Mouse (Mus musculus) embryonic facial prominence, embryonic 14.5 days (tissue): ENCODE results near the gene Entr1. TPM values are rescaled to one million over a fixed set of nuclear protein-coding genes. Genes with fewer than 3 reads are reported as not detected.

Experiments used
- ATAC-seq: fragments of 200-750 bp; cut with Nextera tagmentation; 2 replicates; pipeline ENCODE4 v1.8.0; 2017; ENCODE audit warnings: low read depth, moderate number of reproducible peaks, moderate TSS enrichment
- DNase-seq: peaks from one replicate; pipeline ENCODE4 v3.0.0-alpha.2; 2015; ENCODE audit warnings: low spot score
- H3K27ac ChIP-seq: fragments of 300-500 bp; sonication (generic); replicated peaks from 2 replicates; pipeline ENCODE4 v1.5.1; 2014; ENCODE audit warnings: low read depth, mild to moderate bottlenecking, low read length, moderate library complexity
- H3K27me3 ChIP-seq: fragments of 300-500 bp; sonication (generic); replicated peaks from 2 replicates; pipeline ENCODE4 v1.6.1; 2014; ENCODE audit warnings: low read length; ENCODE audit not compliant: control insufficient read depth, insufficient read depth
- H3K36me3 ChIP-seq: fragments of 300-500 bp; sonication (generic); 2 replicates; pipeline ENCODE4 v1.6.1; 2014; ENCODE audit warnings: low read length, mixed read lengths; ENCODE audit not compliant: control insufficient read depth, insufficient read depth
- H3K4me1 ChIP-seq: fragments of 300-500 bp; sonication (generic); 2 replicates; pipeline ENCODE4 v1.6.1; 2014; ENCODE audit warnings: antibody characterized with exemption, low read length; ENCODE audit not compliant: control insufficient read depth, insufficient read depth
- H3K4me2 ChIP-seq: fragments of 300-500 bp; sonication (generic); 2 replicates; pipeline ENCODE4 v1.6.1; 2014; ENCODE audit warnings: low read depth, mild to moderate bottlenecking, low read length, moderate library complexity, mixed read lengths
- H3K4me3 ChIP-seq: fragments of 300-500 bp; sonication (generic); 2 replicates; pipeline ENCODE4 v1.5.1; 2014; ENCODE audit warnings: low read depth, mild to moderate bottlenecking, low read length
- H3K9ac ChIP-seq: fragments of 300-500 bp; sonication (generic); 2 replicates; pipeline ENCODE4 v1.6.1; 2014; ENCODE audit warnings: low read depth, mild to moderate bottlenecking, low read length, moderate library complexity, mixed read lengths
- H3K9me3 ChIP-seq: fragments of 300-500 bp; sonication (generic); 2 replicates; pipeline ENCODE4 v1.6.1; 2016; ENCODE audit warnings: low read length; ENCODE audit not compliant: control insufficient read depth
- WGBS: fragments of 180-500 bp; shearing (Covaris S2); extraction: QIAGEN DNeasy Blood & Tissue Kit; methylation state at CpG from one replicate; pipeline ENCODE4 v1.1.7; 2014; 5-methylcytosine and 5-hydroxymethylcytosine counted together
- polyA plus RNA-seq: library from polyadenylated mRNA; unstranded; fragments of >200 nt; fragmentation: Nextera tagmentation; extraction: Ambion mirVana; gene quantifications from 2 replicates; pipeline ENCODE4 v1.2.1, GENCODE M21; 2014

Gene Entr1
- 102 and 109 TPM in 2 replicates for polyA plus RNA-seq

DNA sequence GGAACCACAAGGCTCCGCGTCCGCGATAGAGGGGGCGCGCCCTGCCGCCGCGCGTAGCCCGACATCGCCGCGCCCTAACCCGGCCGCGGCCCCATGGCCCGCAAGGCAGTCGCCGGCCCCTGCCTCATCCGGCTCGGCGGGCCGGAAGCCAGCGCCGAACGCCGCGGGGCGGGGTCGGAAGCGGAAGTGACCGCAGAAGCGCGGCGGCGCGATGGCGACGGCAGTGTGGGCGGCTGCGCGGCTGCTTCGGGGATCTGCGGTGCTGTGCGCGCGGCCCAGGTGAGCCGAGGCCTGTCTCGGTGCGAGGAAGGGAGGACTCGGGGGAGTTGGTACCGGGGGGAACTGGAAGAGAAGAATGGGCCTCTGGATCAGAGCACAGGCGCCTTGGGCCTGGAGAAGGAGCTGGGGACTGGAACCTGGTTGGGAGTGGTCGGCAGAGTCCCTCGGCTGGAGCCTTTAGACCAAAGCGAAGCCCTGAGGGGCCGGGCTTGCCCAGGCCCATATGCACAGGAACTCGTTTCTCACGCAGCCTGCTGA, at the start of gene Entr1, which contains the start of gene Pmpca:
TSS of gene Entr1 (minus strand) at position 163 of the 537 bp plus-strand sequence.
TSS of gene Pmpca (plus strand) at position 186 of the 537 bp plus-strand sequence.
- DNase-seq (peak; percentile 88), ATAC-seq (peak; percentile 95)
- Histone ChIP-seq H3K36me3 (peaks cover 76% of the 10 kb centered on the region), H3K4me3 (peak within 1 kb of the TSS; percentile 95), H3K4me1 (peaks cover 4% of the 10 kb centered on the region; the same call in 1 of the 2 replicates), H3K27ac (peak within 1 kb of the TSS; percentile 63), H3K27me3 (no peaks in the 10 kb centered on the region), H3K9ac (peak within 1 kb of the TSS; percentile 94), H3K9me3 (no peaks in the 10 kb centered on the region), H3K4me2 (peak within 1 kb of the TSS; percentile 93)
- 2% methylated on average over 33 of the region's 60 CpGs for WGBS

DNA sequence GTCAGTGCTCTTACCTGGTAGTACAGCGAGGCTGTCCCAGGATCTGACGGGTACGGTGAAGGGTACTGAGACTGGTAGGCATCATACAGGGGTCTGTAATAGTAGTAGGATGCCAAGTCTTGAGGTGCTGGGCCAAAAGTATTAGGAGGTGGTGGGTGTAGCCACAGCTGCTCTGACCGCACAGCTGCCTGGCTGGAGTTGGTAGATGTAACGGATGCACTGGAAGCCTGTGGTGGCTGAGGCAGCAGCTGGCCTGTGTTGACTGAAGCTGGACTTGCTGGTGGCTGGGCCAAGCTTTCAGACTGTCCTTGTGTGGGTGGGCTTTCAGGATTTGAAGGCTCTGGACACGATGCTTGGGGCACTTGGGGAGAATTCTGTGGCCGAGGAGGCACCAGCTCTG, 49.3 kb upstream of the Entr1 start:
- ATAC-seq (peak; percentile 71; the same call in 1 of the 2 replicates), DNase-seq (peak; percentile 56)
- 92% methylated on average over 6 of the region's 7 CpGs for WGBS

DNA sequence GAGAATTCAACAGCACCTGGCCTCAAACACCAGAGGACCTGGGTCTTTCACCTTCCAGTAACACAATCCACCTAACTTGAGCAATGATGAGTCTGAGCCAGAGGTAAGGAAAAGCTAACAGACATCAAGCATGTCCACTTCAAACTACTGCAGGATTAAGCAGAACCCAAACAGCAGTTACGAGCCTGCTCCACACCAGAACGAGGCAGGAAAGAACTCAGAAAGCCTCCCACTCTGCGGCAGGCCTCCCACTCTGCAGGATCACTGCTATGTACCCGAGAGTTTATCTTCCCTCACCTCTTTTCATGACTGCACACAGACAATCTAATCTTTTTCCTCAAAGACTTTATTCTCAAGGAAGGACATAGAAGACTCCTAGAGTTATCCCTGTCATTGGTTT, 48.1 kb upstream of the Entr1 start:
- peaks cover 94% of the 10 kb centered on the region for H3K36me3 ChIP-seq

More for the DNA sequence above, 49.3 kb upstream of the Entr1 start:
- H3K9me3 ChIP-seq, result no peaks in the 10 kb centered on the region
- H3K27me3 ChIP-seq, result no peaks in the 10 kb centered on the region
- no peak overlapping the region for H3K4me3 ChIP-seq
- no peak overlapping the region for H3K4me2 ChIP-seq
- H3K4me1 ChIP-seq, result peaks cover under 1% of the 10 kb centered on the region
- no peak overlapping the region for H3K9ac ChIP-seq
- 0 out of 2 replicates have a peak overlapping the region, but pooled peaks have one; percentile 48 for H3K27ac ChIP-seq
- H3K36me3 ChIP-seq, result peaks cover 82% of the 10 kb centered on the region

DNA sequence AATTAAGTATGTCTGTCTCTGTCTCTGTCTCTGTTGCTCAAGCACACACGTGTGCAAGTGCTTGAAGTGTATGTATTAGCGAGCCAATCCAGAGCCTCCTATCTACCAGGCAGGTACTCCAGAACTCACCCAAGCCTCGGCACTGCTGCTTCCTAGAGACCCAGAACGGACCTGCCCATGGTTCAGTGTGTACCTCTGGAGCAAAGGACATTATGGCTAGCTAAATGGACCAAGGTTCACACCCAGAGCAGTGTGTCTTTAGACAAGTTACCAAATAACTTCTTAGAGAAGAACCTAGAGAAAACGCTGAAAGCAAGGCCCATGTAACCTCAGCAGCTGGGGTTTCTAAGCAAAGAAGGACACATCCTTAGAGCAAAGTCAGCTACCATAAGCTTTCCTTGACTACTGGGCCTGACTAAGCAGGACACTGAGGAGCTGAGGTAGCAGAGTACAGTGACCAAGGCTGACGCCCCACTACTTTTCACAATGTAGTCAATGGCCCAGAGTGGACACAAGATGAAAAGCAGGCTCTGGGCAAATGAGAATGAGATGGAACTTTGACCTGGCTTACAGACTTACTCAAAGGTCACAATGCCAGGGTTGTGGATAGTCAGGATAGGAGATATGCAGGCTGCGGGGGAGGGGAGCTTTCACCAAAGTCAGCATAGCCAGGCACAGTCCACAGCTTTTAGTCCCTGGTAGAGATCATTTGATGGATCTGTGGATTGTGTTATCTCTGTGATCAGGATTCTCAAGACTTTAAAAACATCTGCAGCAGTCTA, 45.9 kb upstream of the Entr1 start:
- H3K36me3 ChIP-seq, result peaks cover 94% of the 10 kb centered on the region
- WGBS, result 93% methylated on average over 7 of the region's 7 CpGs
- no peak for ATAC-seq

More for the DNA sequence above, 48.1 kb upstream of the Entr1 start:
- Histone ChIP-seq H3K4me1 (no peaks in the 10 kb centered on the region), H3K4me2 (no peak overlapping the region), H3K9ac (no peak overlapping the region), H3K27me3 (no peaks in the 10 kb centered on the region), H3K27ac (no peak overlapping the region), H3K4me3 (no peak overlapping the region), H3K9me3 (no peaks in the 10 kb centered on the region)
- WGBS, result 80% methylated on average over 4 of the region's 4 CpGs
- DNase-seq (no peak), ATAC-seq (no peak)

DNA sequence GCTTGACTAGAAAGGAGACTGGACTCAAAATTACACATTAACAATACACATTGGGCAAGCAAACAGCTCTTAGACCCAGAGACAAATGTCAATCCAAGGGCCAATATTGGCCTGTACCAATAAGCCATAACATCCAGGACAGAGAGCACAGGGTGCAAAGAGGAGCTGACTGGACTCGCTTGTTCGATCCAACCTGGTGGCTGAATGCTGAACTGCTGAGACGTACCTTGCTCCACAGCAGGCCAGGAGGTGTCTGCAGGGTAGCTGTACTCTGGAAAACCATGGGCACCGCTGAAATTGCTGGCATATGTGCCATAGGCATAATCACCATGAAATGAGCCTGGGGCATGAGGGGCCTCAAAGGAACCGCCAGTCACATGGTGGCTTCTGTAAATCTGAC, 40.7 kb upstream of the Entr1 start:
- 92% methylated on average over 5 of the region's 5 CpGs for WGBS
- Histone ChIP-seq H3K9ac (no peak overlapping the region), H3K4me2 (no peak overlapping the region), H3K4me1 (no peaks in the 10 kb centered on the region), H3K27me3 (no peaks in the 10 kb centered on the region), H3K4me3 (no peak overlapping the region), H3K27ac (no peak overlapping the region), H3K36me3 (peaks cover 96% of the 10 kb centered on the region), H3K9me3 (no peaks in the 10 kb centered on the region)
- ATAC-seq (no peak), DNase-seq (no peak)

More for the DNA sequence above, 45.9 kb upstream of the Entr1 start:
- Histone ChIP-seq H3K9me3 (no peaks in the 10 kb centered on the region), H3K4me2 (no peak overlapping the region), H3K27ac (no peak overlapping the region), H3K9ac (no peak overlapping the region), H3K27me3 (no peaks in the 10 kb centered on the region), H3K4me1 (no peaks in the 10 kb centered on the region), H3K4me3 (no peak overlapping the region)
- DNase-seq, result no peak

DNA sequence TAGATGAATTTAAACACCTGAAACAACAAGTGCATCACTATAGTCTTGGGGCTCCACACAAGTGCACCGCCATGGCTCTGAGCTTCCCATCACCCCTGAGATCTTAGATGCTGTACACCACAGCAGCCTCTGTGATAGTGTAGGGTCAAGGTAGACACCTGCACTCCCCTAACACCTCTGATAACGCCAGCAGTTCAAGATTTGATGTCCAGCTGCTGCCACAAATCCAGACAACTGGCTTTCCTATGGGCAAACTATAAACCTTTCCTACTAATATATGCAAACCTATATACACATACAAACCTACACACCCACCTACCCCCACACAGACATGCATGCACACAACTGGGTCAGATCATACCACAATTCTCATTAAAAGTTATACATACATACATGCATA, 35.4 kb upstream of the Entr1 start:
- no peak for ATAC-seq
- no peak overlapping the region for H3K4me3 ChIP-seq

DNA sequence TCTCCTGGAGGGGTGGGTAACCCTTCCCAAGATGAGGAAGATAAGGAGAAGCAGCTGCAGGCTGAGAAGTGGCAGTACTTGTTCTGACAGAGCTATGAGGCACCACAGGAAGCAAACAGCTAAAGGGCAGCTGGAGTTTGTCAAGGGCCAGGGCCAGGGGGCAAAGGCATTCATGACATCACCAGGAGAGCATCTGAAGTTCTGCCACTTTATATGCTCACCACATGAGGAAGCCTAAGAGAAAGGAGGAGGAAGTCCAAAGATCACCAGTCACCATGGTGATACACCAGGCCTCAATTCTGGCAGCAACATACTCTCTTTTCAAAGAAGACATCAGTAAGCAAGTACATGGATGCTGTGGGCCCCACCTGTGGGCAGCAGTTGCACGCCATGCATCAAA, 34.0 kb upstream of the Entr1 start:
- Histone ChIP-seq H3K4me2 (no peak overlapping the region), H3K9me3 (no peaks in the 10 kb centered on the region), H3K36me3 (peaks cover 97% of the 10 kb centered on the region), H3K4me3 (no peak overlapping the region), H3K9ac (no peak overlapping the region), H3K4me1 (no peaks in the 10 kb centered on the region), H3K27ac (no peak overlapping the region), H3K27me3 (no peaks in the 10 kb centered on the region)
- DNase-seq (no peak), ATAC-seq (no peak)
- 73% methylated on average over 1 of the region's 1 CpGs for WGBS

More for the DNA sequence above, 35.4 kb upstream of the Entr1 start:
- no peaks in the 10 kb centered on the region for H3K9me3 ChIP-seq
- no peak overlapping the region for H3K4me2 ChIP-seq
- H3K4me1 ChIP-seq, result no peaks in the 10 kb centered on the region
- H3K27ac ChIP-seq, result no peak overlapping the region
- WGBS, result 91% methylated on average over 2 of the region's 2 CpGs
- H3K36me3 ChIP-seq, result peaks cover 97% of the 10 kb centered on the region
- H3K9ac ChIP-seq, result no peak overlapping the region
- no peak for DNase-seq
- no peaks in the 10 kb centered on the region for H3K27me3 ChIP-seq

DNA sequence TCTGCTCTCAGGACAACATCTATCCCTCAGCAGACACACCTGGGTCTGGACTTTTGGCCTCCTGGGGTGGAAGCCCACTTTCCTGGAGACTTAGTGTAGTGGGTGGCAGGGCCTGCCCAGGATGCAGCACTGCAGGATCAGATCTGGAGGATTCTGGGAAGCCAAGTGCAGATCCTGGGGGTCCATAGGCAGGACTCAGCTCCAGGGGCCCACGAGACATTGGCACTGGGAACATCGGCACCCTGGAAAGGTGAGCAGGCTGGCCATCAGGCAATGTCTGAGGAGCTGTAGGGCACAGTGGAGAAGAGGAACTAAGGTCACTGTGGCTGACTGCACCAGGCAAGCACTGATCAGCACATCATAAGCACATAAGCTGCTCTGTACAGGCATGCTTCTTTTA, 32.9 kb upstream of the Entr1 start:
- no peak overlapping the region for H3K9ac ChIP-seq

More for the DNA sequence above, 32.9 kb upstream of the Entr1 start:
- Histone ChIP-seq H3K27ac (no peak overlapping the region), H3K9me3 (no peaks in the 10 kb centered on the region), H3K4me1 (no peaks in the 10 kb centered on the region), H3K36me3 (peaks cover 99% of the 10 kb centered on the region), H3K4me2 (no peak overlapping the region), H3K27me3 (no peaks in the 10 kb centered on the region), H3K4me3 (no peak overlapping the region)
- 95% methylated on average over 2 of the region's 2 CpGs for WGBS
- DNase-seq, result no peak
- no peak for ATAC-seq
